Mouse (Mus musculus) liver, postnatal 0 days (tissue): ENCODE measurements around the gene Olfr619.

ENCODE experiments used
- CTCF ChIP-seq: sonication (generic); IDR thresholded peaks from 2 replicates; pipeline ENCODE4 v1.5.1; 2016; ENCODE audit warnings: antibody characterized with exemption, low read depth
- EP300 ChIP-seq: IDR thresholded peaks from 2 replicates; pipeline ENCODE4 v1.6.1; 2016; ENCODE audit warnings: antibody characterized with exemption, low read depth, mild to moderate bottlenecking

GRCm38 (mm10) chr7:103569043-103569442 is 31.3 kb upstream of the Olfr619 start, which contains the start of gene Olfr616:
- no peak for TF ChIP-seq EP300
- TF ChIP-seq CTCF = no peak
